Mouse (Mus musculus) layer of hippocampus, postnatal 25 days (tissue): ENCODE results near the gene Ubac2. TPM values are rescaled to one million over a fixed set of nuclear protein-coding genes. Genes with fewer than 3 reads are reported as not detected.

ENCODE experiments used
- DNase-seq, 2 experiments: peaks; one replicate each; pipeline ENCODE4 v3.0.0; 2022; ENCODE audit warnings: mixed read lengths in 2 of 2, low spot score in 1 of 2; ENCODE audit errors: extremely low spot score in 1 of 2
- total RNA-seq, 2 experiments: library from RNA; stranded (reverse); gene quantifications; 2 replicates each; pipeline ENCODE4 v1.2.3; 2021

Gene Ubac2
- total RNA-seq, 2 experiments from 2014 or later: 48.3 to 52.4 TPM

GRCm38 (mm10) chr14:121920511-121921124 lies 42.2 kb downstream of the Ubac2 start:
- no peak for DNase-seq

GRCm38 (mm10) chr14:121922016-121922415 lies 43.6 kb downstream of the Ubac2 start:
- no peak for DNase-seq

GRCm38 (mm10) chr14:121922731-121923130 lies 44.3 kb downstream of the Ubac2 start:
- no peak for DNase-seq

GRCm38 (mm10) chr14:121924876-121925275 lies 46.5 kb downstream of the Ubac2 start:
- no peak for DNase-seq

- DNase-seq: no peak
Observed at GRCm38 (mm10) chr14:121926901-121927300, 48.5 kb downstream of the Ubac2 start.

- DNase-seq: no peak
Observed at GRCm38 (mm10) chr14:121927451-121927850, 49.0 kb downstream of the Ubac2 start.

GRCm38 (mm10) chr14:121928375-121929137 lies 50.1 kb downstream of the Ubac2 start:
- DNase-seq: peak in 1 of 2 experiments; percentile 66

GRCm38 (mm10) chr14:121929243-121929951 lies 51.0 kb downstream of the Ubac2 start:
- DNase-seq: no peak

GRCm38 (mm10) chr14:121930731-121931383 lies 52.4 kb downstream of the Ubac2 start:
- no peak for DNase-seq

- no peak for DNase-seq
Observed at GRCm38 (mm10) chr14:121931594-121931993, 53.2 kb downstream of the Ubac2 start.

GRCm38 (mm10) chr14:121932180-121932579 lies 53.8 kb downstream of the Ubac2 start:
- no peak for DNase-seq

GRCm38 (mm10) chr14:121933906-121934596 lies 55.6 kb downstream of the Ubac2 start:
- no peak for DNase-seq

- DNase-seq: no peak
Observed at GRCm38 (mm10) chr14:121934597-121934946, 56.2 kb downstream of the Ubac2 start.

GRCm38 (mm10) chr14:121936356-121936755 lies 57.9 kb downstream of the Ubac2 start:
- no peak for DNase-seq

GRCm38 (mm10) chr14:121936856-121937255 lies 58.4 kb downstream of the Ubac2 start:
- DNase-seq: no peak

- no peak for DNase-seq
Observed at GRCm38 (mm10) chr14:121937601-121938255, 59.3 kb downstream of the Ubac2 start.

- DNase-seq: no peak
Observed at GRCm38 (mm10) chr14:121938256-121939191, 60.1 kb downstream of the Ubac2 start.

- DNase-seq: no peak
Observed at GRCm38 (mm10) chr14:121939582-121939981, 61.2 kb downstream of the Ubac2 start.

- DNase-seq: no peak
Observed at GRCm38 (mm10) chr14:121946131-121946530, 67.7 kb downstream of the Ubac2 start.
